Mouse (Mus musculus): ENCODE data around the gene Pmm2.

GRCm38 (mm10) chr16:8691206-8691605 is 53.7 kb downstream of the Pmm2 start:
- TF ChIP-seq EP300 (IDR thresholded peaks at IDR 0.05; ENCODE audit: low read depth) (no peak), CTCF (IDR thresholded peaks at IDR 0.05; ENCODE audit: low read depth) (no peak)
